Mouse (Mus musculus) kidney, postnatal 25 days (tissue): Measurements from ENCODE around the gene Gm11492.

ENCODE experiments used
- DNase-seq, 2 experiments: peaks; one replicate each; pipeline ENCODE4 v3.0.0; 2021; ENCODE audit warnings: mixed read lengths in 2 of 2

Gene Gm11492

DNA sequence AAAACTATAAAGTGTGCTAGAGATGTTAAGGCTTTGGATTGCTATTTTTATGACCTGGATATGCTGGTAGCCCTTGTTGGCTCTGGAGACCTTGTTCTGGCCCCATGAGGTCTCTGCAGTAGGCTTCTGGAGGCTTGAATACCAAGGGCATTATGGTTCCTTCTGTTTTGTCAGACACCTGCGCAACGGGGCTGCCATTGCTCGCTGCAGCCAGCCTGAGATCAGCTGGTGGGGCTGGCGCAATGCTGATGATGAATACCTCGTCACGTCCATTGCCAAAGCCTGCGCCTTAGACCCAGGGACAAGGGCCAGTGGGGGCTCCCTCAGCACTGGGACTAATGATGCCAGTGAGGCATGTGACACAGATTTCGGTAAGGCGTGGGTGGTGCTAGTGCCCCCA is 35.8 kb downstream of the Gm11492 start:
- no peak for DNase-seq

DNA sequence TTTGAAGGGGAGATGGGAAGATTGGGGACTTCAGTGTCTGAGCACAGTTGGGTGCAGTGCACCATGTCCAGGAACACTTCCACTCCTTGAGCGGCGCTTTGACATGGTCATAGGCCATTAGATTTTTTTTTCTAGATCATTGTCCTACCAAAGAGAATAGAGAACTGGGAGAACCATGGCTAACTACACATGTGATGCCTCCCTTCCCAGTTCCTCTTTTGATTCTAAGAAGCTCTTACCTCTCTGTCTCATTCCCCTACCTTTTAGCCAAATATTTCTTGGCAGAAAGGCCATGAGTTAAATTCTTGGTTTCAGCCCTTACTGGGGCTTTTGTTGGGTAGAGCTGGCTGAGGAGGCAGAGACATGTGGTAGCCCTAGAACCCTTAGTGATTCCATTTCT is 37.1 kb downstream of the Gm11492 start:
- DNase-seq: no peak

DNA sequence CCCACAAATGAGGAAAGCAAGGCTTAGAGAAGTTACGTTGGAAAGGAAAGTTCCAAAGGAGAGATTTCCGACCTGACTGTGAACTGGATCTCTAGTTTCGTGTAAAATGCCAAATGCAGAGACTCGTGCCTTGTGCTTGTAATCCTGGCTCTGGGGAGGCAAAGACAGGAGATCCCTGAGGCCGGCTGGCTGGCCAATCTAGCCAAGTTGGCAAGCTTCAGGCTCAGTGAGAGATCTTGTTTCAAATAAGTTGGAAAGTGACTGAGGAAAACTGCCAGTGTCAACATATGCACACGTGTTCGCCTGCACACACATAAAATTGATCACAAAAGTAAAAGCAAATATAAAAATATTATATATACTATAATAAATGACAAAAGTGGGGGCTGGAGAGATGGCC is 42.8 kb downstream of the Gm11492 start:
- no peak for DNase-seq

DNA sequence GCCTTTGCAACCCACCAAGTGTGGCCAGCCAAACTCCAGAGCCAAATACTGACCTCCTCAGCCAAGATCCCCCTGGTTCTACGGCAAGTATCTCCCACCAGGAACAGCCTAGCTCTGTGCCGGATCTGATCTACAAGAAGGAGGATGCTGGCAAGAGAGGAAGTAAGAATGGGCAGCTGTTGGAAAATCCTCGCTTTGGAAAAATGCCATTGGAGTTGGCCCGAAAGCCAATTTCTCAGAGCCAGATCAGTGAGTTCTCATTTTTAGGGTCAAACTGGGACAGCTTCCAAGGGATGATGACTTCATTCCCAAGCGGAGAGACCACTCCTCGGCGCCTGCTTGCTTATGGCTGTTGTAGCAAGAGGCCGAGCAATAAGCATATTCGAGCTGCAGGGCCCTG is 45.1 kb downstream of the Gm11492 start:
- no peak for DNase-seq

DNA sequence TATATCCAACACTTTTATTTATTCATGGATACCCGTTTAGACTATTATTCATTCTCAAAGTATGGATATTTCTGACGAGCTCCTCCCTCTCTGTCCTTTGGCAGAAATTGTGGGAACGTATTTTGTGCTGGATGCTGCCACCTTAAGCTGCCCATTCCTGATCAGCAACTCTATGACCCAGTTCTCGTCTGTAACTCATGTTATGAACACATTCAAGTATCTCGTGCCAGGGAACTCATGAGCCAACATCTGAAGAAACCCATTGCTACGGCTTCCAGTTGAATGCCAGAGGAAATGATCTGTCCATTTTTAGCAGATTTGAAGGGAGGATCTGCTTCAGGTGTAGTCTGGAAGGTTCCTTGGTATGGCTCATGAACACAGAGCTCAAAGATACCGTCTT is 47.5 kb downstream of the Gm11492 start:
- no peak for DNase-seq

DNA sequence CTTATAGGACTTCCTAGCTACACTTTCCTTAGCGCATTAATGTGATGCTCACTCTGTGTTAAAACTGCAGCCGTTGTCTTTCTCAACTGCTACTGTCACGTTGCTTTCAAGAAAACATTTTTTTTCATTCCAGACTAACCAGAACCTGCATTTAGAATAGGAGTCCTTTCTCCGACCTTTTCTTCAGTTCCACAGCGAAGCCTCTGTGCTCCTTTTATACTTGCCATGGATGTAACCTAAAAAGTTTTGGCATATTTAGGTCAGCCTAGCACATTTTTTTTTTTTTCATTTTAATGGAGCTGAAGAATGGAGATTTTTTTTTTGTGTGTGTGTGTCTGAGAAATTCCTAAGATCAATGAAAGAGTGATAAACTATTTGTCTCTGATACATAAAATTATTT is 49.1 kb downstream of the Gm11492 start:
- DNase-seq: no peak

DNA sequence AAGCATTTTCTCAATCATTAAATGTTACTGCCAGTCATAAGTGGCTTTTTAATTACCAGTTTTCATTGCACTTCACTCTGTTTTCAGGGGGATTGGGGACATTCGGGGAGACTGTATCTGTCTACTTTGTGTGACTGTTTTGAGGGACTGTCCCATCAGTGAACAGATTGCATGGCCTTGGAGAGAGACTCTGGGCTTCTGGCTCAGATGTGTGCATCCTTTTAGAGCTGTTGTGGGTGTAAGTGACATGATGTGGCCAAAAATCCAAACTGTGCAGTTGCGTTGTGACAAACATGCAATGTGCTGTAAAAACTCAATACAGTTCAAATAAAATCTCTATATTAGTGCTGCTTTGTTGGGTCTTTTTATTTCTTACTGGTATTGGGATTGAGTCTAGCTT is 49.5 kb downstream of the Gm11492 start:
- DNase-seq: no peak

DNA sequence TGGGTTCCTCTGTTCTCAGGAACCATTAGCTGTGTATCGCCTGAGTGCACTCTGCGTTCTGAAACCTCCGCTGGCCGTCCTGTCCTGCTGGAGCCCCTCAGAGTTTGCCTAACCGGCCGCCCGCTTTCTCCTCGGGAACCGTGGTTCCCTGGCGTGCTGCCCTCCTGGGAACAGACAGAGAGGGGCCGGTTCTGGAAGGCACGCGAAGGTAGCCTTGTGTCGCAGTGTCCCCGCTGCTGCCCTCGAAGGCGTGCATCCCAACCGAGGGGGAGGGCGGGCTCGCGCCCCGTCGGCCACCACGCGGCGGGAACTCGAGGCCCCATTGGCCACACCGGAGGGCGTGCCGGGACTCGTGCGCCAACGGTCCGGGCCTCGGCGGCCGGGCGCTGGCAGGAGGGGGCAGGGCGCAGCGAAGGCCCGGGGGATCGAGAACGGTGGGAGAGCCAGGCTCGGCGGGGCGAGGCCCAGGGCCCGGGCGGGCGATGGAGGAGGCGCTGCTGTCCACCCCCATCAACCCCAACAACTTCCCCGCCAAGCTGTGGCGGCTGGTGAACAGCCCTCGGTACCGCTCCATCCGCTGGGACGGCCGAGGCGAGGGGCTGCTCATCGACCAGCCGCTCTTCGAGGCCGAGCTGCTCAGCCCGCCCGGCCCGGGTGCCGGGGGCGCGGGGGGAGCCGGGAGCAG is 50.5 kb downstream of the Gm11492 start, which contains the start of gene Hsf5:
Gene Hsf5 (plus strand): TSS at position 375 of the 685 bp plus-strand sequence.
- DNase-seq: no peak

DNA sequence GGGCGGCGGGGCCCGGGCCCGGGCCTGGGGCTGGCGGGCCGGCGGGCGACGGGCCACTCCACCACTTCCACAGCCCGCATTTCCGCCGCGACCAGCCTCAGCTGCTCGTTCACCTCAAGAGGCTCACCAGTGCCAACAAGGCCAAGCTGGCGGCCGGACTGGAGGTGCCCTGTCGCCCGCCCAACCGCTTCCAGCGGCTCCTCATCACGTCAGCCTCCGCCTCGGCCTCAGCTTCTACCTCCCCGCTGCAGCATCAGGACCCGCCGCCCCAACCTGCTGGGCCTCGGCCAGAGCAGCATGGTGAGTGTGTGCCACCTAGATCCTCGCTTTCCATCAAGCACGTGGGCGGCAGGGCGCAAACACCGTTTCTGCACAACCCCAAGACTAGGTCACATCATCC is 51.2 kb downstream of the Gm11492 start:
- DNase-seq: no peak
